Mouse (Mus musculus) liver, adult (tissue): Measurements from ENCODE around the gene Agtr2.

Source experiments
- GATA4 ChIP-seq: IDR thresholded peaks from 2 replicates; pipeline ENCODE4 v1.6.1; 2014; ENCODE audit warnings: mild to moderate bottlenecking, low read length; ENCODE audit not compliant: insufficient replicate concordance

The Agtr2 gene

GRCm38 (mm10) chrX:21484414-21484813 is at the start of gene Agtr2:
TSS of gene Agtr2 (plus strand) at chrX:21484544.
- TF ChIP-seq GATA4: no peak

GRCm38 (mm10) chrX:21452519-21452918 is 31.8 kb upstream of the Agtr2 start:
- no peak for TF ChIP-seq GATA4

- no peak for TF ChIP-seq GATA4
These were observed 3.8 kb downstream of the Agtr2 start for GRCm38 (mm10) chrX:21488111-21488510.

GRCm38 (mm10) chrX:21500242-21500641 is 15.9 kb downstream of the Agtr2 start:
- no peak for TF ChIP-seq GATA4

- no peak for TF ChIP-seq GATA4
These were observed 38.2 kb downstream of the Agtr2 start for GRCm38 (mm10) chrX:21522590-21522989.
